Mouse (Mus musculus): Measurements from ENCODE around the gene Col9a1.

The Col9a1 gene

DNA sequence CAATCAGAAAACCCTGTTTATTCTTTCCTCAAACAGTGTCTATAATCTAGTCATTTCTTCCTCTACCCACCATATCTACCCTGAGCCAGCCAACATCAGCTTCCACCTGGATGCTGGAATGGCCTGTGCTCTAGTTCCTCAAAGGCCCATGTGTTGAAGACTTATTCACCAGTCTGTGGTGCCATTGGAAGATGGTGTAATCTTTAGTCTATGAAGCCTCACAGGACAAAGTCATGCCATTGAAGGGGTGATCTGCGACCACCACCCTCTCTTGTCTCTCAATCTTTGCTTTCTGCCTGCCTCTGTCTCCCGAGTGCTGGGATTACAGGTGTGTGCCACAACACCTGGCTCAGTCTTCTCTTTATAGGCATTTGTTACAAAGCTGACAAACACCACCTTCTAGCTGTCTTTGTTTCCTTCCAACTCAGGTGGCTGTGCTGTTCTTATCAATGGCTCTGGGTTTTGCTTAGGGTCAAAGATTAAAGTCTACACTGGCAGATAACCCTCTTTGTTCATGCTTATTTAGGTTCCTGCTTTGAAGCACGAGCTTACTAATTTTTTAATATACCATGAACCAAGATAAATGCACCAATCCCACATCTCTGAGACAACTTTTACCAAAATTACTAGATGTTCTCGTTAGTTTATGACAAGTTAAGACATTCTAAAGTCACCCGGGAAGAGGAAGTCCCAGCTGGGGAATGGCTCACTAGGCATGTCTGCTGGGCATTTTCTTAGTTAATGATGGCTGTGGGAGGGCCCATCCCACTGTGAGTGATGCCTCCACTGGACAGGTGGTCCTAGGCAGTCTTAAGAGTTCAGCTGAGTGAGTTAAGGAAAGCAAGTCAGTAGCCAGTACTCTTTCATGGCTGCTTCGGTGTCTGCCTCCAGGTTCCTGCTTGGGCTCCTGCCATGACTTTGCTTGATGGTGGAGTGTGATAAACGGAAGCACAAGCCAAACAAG lies 117.9 kb downstream of the Col9a1 start:
- no peak for ATAC-seq (ENCODE audit: low TSS enrichment)

DNA sequence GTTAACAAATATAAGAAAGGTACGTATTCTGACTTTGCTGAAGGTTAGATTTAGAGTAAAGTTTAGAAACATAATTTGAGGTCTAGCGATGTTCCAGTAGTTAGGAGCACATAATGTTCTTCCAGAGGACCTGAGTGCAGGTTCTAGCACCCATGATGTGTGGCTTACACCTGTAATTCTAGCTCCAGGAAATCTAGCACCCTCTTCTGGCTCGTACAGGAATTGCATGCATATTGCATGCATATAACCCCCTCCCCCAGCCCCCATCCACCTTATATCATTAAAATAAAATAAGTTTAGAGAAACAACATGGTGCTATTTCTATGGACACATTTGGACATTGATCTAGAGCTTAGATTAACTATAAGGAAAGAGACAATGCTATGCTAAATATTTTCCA lies 123.3 kb downstream of the Col9a1 start:
- no peak for ATAC-seq (ENCODE audit: low TSS enrichment)

Data from frontal cortex, adult (tissue).